Mouse (Mus musculus): Measurements from ENCODE around the gene E030030I06Rik. TPM values are rescaled to one million over a fixed set of nuclear protein-coding genes. Genes with fewer than 3 reads are reported as not detected.
A peak's percentile ranks its signal among the peaks of the same experiment; 100 is the strongest.
"Not testable (repeated sequence)": the region's sequence is repeated elsewhere in the genome, so short reads cannot be mapped to it uniquely, and the experiment has no call there.

Gene E030030I06Rik
- polyA plus RNA-seq, 1 experiment from 2014 or later = 12.9 TPM

DNA sequence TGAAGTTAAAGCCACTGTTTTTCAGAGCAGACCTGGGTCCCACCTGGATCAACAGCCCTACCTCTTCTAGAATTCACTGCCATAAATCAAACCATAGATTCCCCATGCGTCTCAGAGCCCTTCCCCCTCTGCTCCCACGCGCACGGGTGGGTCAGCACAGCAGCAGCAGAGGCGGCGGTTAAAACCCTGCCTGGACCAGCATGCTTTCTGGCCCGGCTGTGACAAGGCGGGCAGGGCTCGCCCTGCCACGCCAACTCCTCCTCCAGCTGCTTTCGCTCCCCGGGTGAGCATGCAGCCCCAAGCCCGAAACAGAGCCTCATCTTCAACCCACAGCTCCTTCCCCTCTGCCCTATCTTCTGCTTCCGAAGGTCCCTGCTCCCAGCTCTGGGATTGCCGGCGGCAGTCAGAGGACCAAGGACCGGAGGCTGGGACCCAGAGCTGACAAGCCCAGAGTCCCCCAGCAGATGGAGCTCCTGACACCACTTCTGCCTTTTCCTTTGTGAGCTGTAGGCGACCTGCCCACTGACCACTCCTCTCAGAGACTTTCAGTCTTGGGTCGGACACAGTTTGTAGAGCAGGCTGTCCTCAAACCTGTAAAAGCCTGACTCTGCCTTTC is 8.3 kb downstream of the E030030I06Rik start:
- TF ChIP-seq EP300 (optimal IDR thresholded peaks at IDR 0.05) = no peak
- TF ChIP-seq CTCF (IDR thresholded peaks at IDR 0.05; ENCODE audit: low read depth) = peak; percentile 83
- Histone ChIP-seq H3K4me1 (replicated peaks; ENCODE audit: control insufficient read depth, insufficient read depth) (no peaks in the 10 kb centered on the region), H3K27ac (replicated peaks) (no peak overlapping the region), H3K27me3 (ENCODE audit: control insufficient read depth, insufficient read depth, low read length) (no peaks in the 10 kb centered on the region), H3K9ac (ENCODE audit: low read length) (peak overlapping the region; percentile 43), H3K9me3 (ENCODE audit: control insufficient read depth, low read length) (no peaks in the 10 kb centered on the region), H3K36me3 (ENCODE audit: control insufficient read depth, insufficient read depth, low read length) (no peaks in the 10 kb centered on the region), H3K4me2 (replicated peaks; ENCODE audit: low read depth) (peak overlapping the region; percentile 59), H3K4me3 (ENCODE audit: low read depth, low read length) (peak overlapping the region; percentile 34)
- DNase-seq (ENCODE audit: low spot score) = peak; percentile 84
- ATAC-seq (ENCODE audit: low FRiP score, low TSS enrichment) = peak; percentile 41; the same call in 1 of the 2 replicates
- 0% methylated on average over 19 of the region's 19 CpGs for WGBS

DNA sequence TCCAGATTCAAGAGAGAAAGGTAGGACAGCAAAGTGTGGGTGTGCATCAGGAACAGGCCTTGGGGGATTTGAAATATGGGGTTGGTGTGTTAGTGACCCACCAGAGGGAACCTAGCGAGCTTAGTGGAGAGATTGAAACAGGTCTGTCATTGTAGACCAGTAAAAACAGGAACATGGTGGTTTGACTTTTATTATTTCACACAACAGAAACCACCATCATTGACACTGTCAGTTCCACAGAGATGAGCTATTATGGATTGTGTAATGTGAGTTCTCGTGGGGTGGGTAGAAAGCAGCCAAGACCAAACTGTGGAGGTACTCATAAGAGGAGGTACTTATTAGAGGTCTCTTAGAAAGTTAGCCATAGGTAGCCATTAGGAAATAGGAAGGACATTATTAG is 74.5 kb downstream of the E030030I06Rik start:
- H3K4me1 ChIP-seq (replicated peaks; ENCODE audit: control insufficient read depth, insufficient read depth) = no peaks in the 10 kb centered on the region
- no peaks in the 10 kb centered on the region for H3K9me3 ChIP-seq (ENCODE audit: control insufficient read depth, low read length)
- no peak overlapping the region for H3K27ac ChIP-seq (replicated peaks)
- no peak overlapping the region for H3K4me2 ChIP-seq (replicated peaks; ENCODE audit: low read depth)
- 83% methylated on average over 2 of the region's 2 CpGs for WGBS
- H3K36me3 ChIP-seq (ENCODE audit: control insufficient read depth, insufficient read depth, low read length) = no peaks in the 10 kb centered on the region
- DNase-seq (ENCODE audit: low spot score) (no peak), ATAC-seq (ENCODE audit: low FRiP score, low TSS enrichment) (no peak)
- H3K9ac ChIP-seq (ENCODE audit: low read length) = no peak overlapping the region
- TF ChIP-seq CTCF (IDR thresholded peaks at IDR 0.05; ENCODE audit: low read depth) = no peak
- TF ChIP-seq EP300 (optimal IDR thresholded peaks at IDR 0.05) = no peak
- H3K27me3 ChIP-seq (ENCODE audit: control insufficient read depth, insufficient read depth, low read length) = no peaks in the 10 kb centered on the region
- no peak overlapping the region for H3K4me3 ChIP-seq (ENCODE audit: low read depth, low read length)

DNA sequence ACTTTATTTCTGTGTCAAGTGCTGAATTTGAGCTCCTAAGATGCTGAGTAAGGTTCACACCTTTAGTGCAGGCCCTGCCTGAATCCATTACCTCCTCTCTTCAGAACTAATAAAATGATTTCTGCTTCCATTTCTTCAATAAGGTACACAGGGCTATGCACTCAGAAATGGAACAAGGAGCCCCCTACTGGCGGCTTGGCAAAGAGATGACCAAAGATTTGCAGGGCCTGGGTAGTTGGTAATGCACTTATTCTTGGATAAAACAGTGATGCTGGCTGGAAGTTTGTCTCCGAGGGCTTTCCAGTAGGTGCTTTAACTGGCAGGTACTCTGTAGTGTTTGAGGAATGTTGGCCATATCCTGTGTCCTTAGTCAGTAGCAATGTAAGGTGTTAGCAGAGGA is 76.3 kb downstream of the E030030I06Rik start:
- no peak overlapping the region for H3K27ac ChIP-seq (replicated peaks)
- H3K9me3 ChIP-seq (ENCODE audit: control insufficient read depth, low read length) = no peaks in the 10 kb centered on the region
- ATAC-seq (ENCODE audit: low FRiP score, low TSS enrichment) (no peak), DNase-seq (ENCODE audit: low spot score) (no peak)
- TF ChIP-seq EP300 (optimal IDR thresholded peaks at IDR 0.05) (no peak), CTCF (IDR thresholded peaks at IDR 0.05; ENCODE audit: low read depth) (peak; percentile 35; the same call in 1 of the 2 replicates)
- H3K27me3 ChIP-seq (ENCODE audit: control insufficient read depth, insufficient read depth, low read length) = no peaks in the 10 kb centered on the region
- WGBS = 66% methylated on average over 2 of the region's 2 CpGs
- no peaks in the 10 kb centered on the region for H3K36me3 ChIP-seq (ENCODE audit: control insufficient read depth, insufficient read depth, low read length)
- no peak overlapping the region for H3K4me3 ChIP-seq (ENCODE audit: low read depth, low read length)
- H3K9ac ChIP-seq (ENCODE audit: low read length) = no peak overlapping the region
- H3K4me2 ChIP-seq (replicated peaks; ENCODE audit: low read depth) = no peak overlapping the region
- H3K4me1 ChIP-seq (replicated peaks; ENCODE audit: control insufficient read depth, insufficient read depth) = no peaks in the 10 kb centered on the region

DNA sequence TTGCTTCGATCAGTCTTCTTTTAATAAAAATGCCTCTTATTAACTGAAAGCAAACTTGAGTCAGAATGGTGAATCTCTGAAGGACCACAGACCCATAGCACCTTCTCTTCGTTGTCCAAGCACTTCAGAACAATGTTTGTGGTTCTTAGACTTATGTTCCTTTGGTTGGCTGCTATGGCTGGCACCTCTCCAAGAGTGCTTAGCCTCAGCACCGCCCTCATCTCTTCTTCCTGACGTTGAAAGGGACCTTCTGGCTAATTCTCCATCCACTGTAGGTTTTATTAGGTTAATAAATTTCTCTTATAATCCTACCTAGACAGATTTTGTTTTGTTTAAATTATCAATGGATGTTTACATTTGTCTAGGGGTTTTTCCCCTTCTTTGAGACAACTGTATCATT is 78.5 kb downstream of the E030030I06Rik start:
- Histone ChIP-seq H3K9ac (ENCODE audit: low read length) (no peak overlapping the region), H3K36me3 (ENCODE audit: control insufficient read depth, insufficient read depth, low read length) (no peaks in the 10 kb centered on the region), H3K9me3 (ENCODE audit: control insufficient read depth, low read length) (no peaks in the 10 kb centered on the region), H3K27me3 (ENCODE audit: control insufficient read depth, insufficient read depth, low read length) (no peaks in the 10 kb centered on the region), H3K4me1 (replicated peaks; ENCODE audit: control insufficient read depth, insufficient read depth) (no peaks in the 10 kb centered on the region), H3K27ac (replicated peaks) (no peak overlapping the region), H3K4me3 (ENCODE audit: low read depth, low read length) (no peak overlapping the region), H3K4me2 (replicated peaks; ENCODE audit: low read depth) (no peak overlapping the region)
- WGBS = 25% methylated on average over 4 of the region's 4 CpGs
- TF ChIP-seq CTCF (IDR thresholded peaks at IDR 0.05; ENCODE audit: low read depth) (no peak), EP300 (optimal IDR thresholded peaks at IDR 0.05) (no peak)
- DNase-seq (ENCODE audit: low spot score) = no peak
- no peak for ATAC-seq (ENCODE audit: low FRiP score, low TSS enrichment)

DNA sequence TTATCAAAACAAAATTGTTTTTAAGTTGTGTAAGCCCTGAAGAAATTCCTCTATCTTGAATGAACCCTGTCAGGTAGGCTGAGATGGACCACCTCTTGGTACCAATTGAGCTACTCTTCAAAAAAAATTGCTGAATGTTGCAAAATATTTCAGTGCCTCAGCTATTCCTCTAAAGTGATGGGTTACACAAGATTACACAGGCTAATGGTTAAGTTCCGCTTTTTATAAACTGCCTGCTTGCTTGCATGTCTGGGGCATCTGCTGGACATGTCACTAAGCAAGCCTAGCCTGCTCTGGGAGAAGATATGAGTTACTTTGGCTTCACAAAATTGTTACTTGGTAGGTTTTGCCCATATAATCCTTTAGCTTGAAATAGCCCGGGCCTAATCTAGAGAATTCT is 78.9 kb downstream of the E030030I06Rik start:
- Histone ChIP-seq H3K9ac (ENCODE audit: low read length) (no peak overlapping the region), H3K27me3 (ENCODE audit: control insufficient read depth, insufficient read depth, low read length) (no peaks in the 10 kb centered on the region), H3K36me3 (ENCODE audit: control insufficient read depth, insufficient read depth, low read length) (no peaks in the 10 kb centered on the region), H3K4me2 (replicated peaks; ENCODE audit: low read depth) (no peak overlapping the region), H3K4me3 (ENCODE audit: low read depth, low read length) (no peak overlapping the region), H3K27ac (replicated peaks) (no peak overlapping the region), H3K4me1 (replicated peaks; ENCODE audit: control insufficient read depth, insufficient read depth) (no peaks in the 10 kb centered on the region), H3K9me3 (ENCODE audit: control insufficient read depth, low read length) (no peaks in the 10 kb centered on the region)
- ATAC-seq (ENCODE audit: low FRiP score, low TSS enrichment) (no peak), DNase-seq (ENCODE audit: low spot score) (no peak)
- TF ChIP-seq EP300 (optimal IDR thresholded peaks at IDR 0.05) (no peak), CTCF (IDR thresholded peaks at IDR 0.05; ENCODE audit: low read depth) (no peak)
- 71% methylated on average over 2 of the region's 2 CpGs for WGBS

DNA sequence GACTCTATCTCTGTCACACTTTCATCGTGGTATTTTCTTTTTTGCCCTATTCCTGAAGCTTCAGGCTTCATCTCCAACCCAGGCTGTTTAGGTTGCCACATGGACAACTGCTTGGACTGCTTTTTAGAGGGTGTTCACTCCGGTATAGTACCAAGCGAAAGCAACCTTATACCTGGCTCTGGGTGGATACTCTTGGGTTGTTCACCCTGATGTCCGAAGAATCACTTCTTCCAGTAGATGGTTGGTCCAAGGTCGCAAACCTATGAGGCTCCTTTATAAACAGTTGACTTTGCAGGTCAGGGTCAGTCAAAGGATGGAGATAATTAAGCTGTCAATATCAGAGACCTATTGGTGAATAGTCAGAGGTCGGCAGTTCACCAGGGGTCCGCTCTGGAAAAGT is 81.1 kb downstream of the E030030I06Rik start, which contains the start of gene 4930444G20Rik:
4930444G20Rik (minus strand) TSS at position 101 of the 400 bp plus-strand sequence.
- 93% methylated on average over 7 of the region's 7 CpGs for WGBS
- not testable (repeated sequence) for H3K27ac ChIP-seq (replicated peaks)

More for the DNA sequence above, 81.1 kb downstream of the E030030I06Rik start, which contains the start of gene 4930444G20Rik:
- not testable (repeated sequence) for H3K27me3 ChIP-seq (ENCODE audit: control insufficient read depth, insufficient read depth, low read length); ATAC-seq (ENCODE audit: low FRiP score, low TSS enrichment); H3K4me1 ChIP-seq (replicated peaks; ENCODE audit: control insufficient read depth, insufficient read depth); DNase-seq (ENCODE audit: low spot score); H3K9me3 ChIP-seq (ENCODE audit: control insufficient read depth, low read length); H3K9ac ChIP-seq (ENCODE audit: low read length); H3K4me3 ChIP-seq (ENCODE audit: low read depth, low read length); H3K4me2 ChIP-seq (replicated peaks; ENCODE audit: low read depth); H3K36me3 ChIP-seq (ENCODE audit: control insufficient read depth, insufficient read depth, low read length)

Other genes starting within 250 kb of the E030030I06Rik start
- not detected in 2 replicates for gene 4930444G20Rik, start 81.2 kb downstream of the E030030I06Rik start, polyA plus RNA-seq (2015; fragmentation: Nextera tagmentation; extraction: Ambion mirVana)
- gene Raet1e, start 9.3 kb upstream of the E030030I06Rik start, polyA plus RNA-seq (2015; fragmentation: Nextera tagmentation; extraction: Ambion mirVana) = 5.3 and 6.0 TPM in 2 replicates
- 0.36 and 0.51 TPM in 2 replicates for gene H60b, start 9.3 kb upstream of the E030030I06Rik start, polyA plus RNA-seq (2015; fragmentation: Nextera tagmentation; extraction: Ambion mirVana)
- 0.97 and 1.5 TPM in 2 replicates for gene Raet1d, start 211.3 kb upstream of the E030030I06Rik start, polyA plus RNA-seq (2015; fragmentation: Nextera tagmentation; extraction: Ambion mirVana)

Data from stomach, postnatal 0 days (tissue).